Mouse (Mus musculus) midbrain, embryonic 16.5 days (tissue): Measurements from ENCODE around the gene Ccdc88a. TPM values are rescaled to one million over a fixed set of nuclear protein-coding genes. Genes with fewer than 3 reads are reported as not detected.

ENCODE experiments used
- ATAC-seq: fragments of 200-750 bp; cut with Nextera tagmentation; 2 replicates; pipeline ENCODE4 v1.8.0; 2017; ENCODE audit warnings: moderate TSS enrichment
- H3K27ac ChIP-seq: fragments of 300-500 bp; sonication (generic); 2 replicates; pipeline ENCODE4 v1.5.1; 2014; ENCODE audit warnings: mild to moderate bottlenecking, low read length, mixed read lengths
- H3K27me3 ChIP-seq: fragments of 300-500 bp; sonication (generic); 2 replicates; pipeline ENCODE4 v1.6.1; 2014; ENCODE audit warnings: low read depth, low read length, mixed read lengths; ENCODE audit not compliant: control insufficient read depth, insufficient read depth
- H3K36me3 ChIP-seq: fragments of 300-500 bp; sonication (generic); 2 replicates; pipeline ENCODE4 v1.6.1; 2014; ENCODE audit warnings: mild to moderate bottlenecking, low read length, moderate library complexity, mixed read lengths; ENCODE audit not compliant: control insufficient read depth, insufficient read depth
- H3K4me1 ChIP-seq: fragments of 300-500 bp; sonication (generic); 2 replicates; pipeline ENCODE4 v1.6.1; 2014; ENCODE audit warnings: mild to moderate bottlenecking, low read length, mixed read lengths; ENCODE audit not compliant: control insufficient read depth, insufficient read depth
- H3K4me2 ChIP-seq: fragments of 300-500 bp; sonication (generic); 2 replicates; pipeline ENCODE4 v1.6.1; 2014; ENCODE audit warnings: mild to moderate bottlenecking, low read length, mixed read lengths
- H3K4me3 ChIP-seq: fragments of 300-500 bp; sonication (generic); 2 replicates; pipeline ENCODE4 v1.5.1; 2014; ENCODE audit warnings: low read depth, mild to moderate bottlenecking, low read length, moderate library complexity, mixed read lengths
- H3K9ac ChIP-seq: fragments of 300-500 bp; sonication (generic); 2 replicates; pipeline ENCODE4 v1.6.1; 2014; ENCODE audit warnings: low read depth, low read length, mixed read lengths
- H3K9me3 ChIP-seq: fragments of 300-500 bp; sonication (generic); replicated peaks from 2 replicates; pipeline ENCODE4 v1.6.1; 2014; ENCODE audit warnings: mild to moderate bottlenecking, low read length, mixed read lengths; ENCODE audit not compliant: control insufficient read depth, poor library complexity, severe bottlenecking
- WGBS: fragments of 180-500 bp; shearing (Covaris S2); extraction: QIAGEN DNeasy Blood & Tissue Kit; methylation state at CpG from one replicate; pipeline ENCODE4 v1.1.7; 2014; 5-methylcytosine and 5-hydroxymethylcytosine counted together
- polyA plus RNA-seq: library from polyadenylated mRNA; unstranded; fragments of >200 nt; fragmentation: Nextera tagmentation; extraction: Ambion mirVana; gene quantifications from 2 replicates; pipeline ENCODE4 v1.2.1, GENCODE M21; 2015

Ccdc88a gene
- polyA plus RNA-seq, 1 experiment from 2014 or later = 70.1 TPM

DNA sequence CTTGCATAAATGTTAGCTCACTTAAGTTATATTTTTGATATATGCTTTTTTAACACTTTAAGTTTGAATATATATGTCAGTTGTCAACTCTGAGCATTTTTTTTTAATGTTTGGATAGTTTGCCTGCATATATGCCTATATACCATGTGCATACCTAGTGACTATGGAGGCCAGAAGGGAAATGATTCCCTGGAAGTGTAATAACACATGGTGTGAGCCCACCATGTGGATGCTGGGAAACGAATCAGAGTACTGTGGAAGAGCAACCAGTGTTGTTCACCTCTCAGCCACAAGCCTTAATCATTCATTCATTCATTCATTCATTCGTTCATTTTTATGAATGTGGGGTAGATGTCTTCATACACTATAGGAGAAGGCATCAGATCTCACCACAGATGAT is 26.9 kb downstream of the Ccdc88a start:
- Histone ChIP-seq H3K27ac (no peak overlapping the region), H3K4me3 (no peak overlapping the region), H3K4me1 (no peaks in the 10 kb centered on the region), H3K9ac (no peak overlapping the region), H3K36me3 (no peaks in the 10 kb centered on the region), H3K27me3 (no peaks in the 10 kb centered on the region), H3K9me3 (no peaks in the 10 kb centered on the region), H3K4me2 (no peak overlapping the region)
- 91% methylated on average over 2 of the region's 2 CpGs for WGBS
- no peak for ATAC-seq

DNA sequence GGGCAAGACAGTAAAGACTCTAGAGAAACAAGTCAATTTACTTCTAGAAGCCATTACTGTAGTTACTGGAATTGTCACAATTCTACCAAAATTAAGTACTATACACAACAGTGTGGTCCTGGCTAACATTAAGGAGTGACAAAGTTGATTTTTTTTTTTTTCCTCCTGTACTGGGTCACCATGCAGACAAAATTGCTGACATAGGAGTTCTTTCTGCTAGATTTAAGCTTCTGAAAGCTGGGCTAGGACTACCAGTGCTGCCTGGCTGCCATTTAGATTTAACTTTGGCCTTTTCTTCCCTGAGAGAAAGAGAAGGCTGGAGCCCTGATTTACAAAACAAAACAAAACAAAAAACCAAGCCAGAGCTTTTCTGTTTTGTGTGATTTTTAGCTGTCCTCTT is 32.8 kb downstream of the Ccdc88a start:
- Histone ChIP-seq H3K9ac (no peak overlapping the region), H3K9me3 (no peaks in the 10 kb centered on the region), H3K4me3 (no peak overlapping the region), H3K4me2 (no peak overlapping the region), H3K4me1 (no peaks in the 10 kb centered on the region), H3K27ac (no peak overlapping the region), H3K27me3 (no peaks in the 10 kb centered on the region), H3K36me3 (0 out of 2 replicates have a peak, but pooled peaks cover 2% of the 10 kb centered on the region)
- ATAC-seq = no peak

GRCm38 (mm10) chr11:29423496-29423895 is 50.0 kb downstream of the Ccdc88a start:
- H3K9me3 ChIP-seq = no peaks in the 10 kb centered on the region
- ATAC-seq = no peak
- WGBS = 97% methylated on average over 3 of the region's 3 CpGs

DNA sequence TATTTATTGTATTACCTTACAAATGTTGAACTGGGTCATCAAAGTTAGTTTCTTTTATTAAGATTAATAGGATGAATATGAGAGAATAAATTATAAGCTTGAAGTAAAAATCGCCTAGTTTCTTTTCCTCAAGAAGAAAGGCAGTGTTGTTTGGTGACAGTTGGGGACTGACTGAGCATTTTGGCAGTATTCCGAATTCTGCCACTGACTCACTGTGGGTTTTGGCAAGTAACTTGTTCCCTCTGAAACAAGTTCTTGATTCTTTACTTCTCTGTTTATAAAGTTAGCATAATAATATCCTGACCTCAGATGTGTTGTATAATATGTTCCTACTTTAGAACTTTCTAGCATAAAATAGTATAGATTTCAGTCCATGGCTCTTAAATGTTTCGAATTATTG is 55.3 kb downstream of the Ccdc88a start:
- WGBS = 80% methylated on average over 3 of the region's 3 CpGs
- no peaks in the 10 kb centered on the region for H3K27me3 ChIP-seq
- H3K4me1 ChIP-seq = no peaks in the 10 kb centered on the region
- no peak overlapping the region for H3K9ac ChIP-seq
- no peaks in the 10 kb centered on the region for H3K9me3 ChIP-seq
- no peak for ATAC-seq
- H3K4me3 ChIP-seq = no peak overlapping the region
- H3K4me2 ChIP-seq = no peak overlapping the region
- peaks cover 21% of the 10 kb centered on the region for H3K36me3 ChIP-seq
- no peak overlapping the region for H3K27ac ChIP-seq

More at GRCm38 (mm10) chr11:29423496-29423895, 50.0 kb downstream of the Ccdc88a start:
- Histone ChIP-seq H3K27me3 (no peaks in the 10 kb centered on the region), H3K9ac (no peak overlapping the region), H3K36me3 (peaks cover 6% of the 10 kb centered on the region; the same call in 1 of the 2 replicates), H3K4me3 (no peak overlapping the region), H3K4me1 (no peaks in the 10 kb centered on the region), H3K27ac (no peak overlapping the region), H3K4me2 (no peak overlapping the region)

- no peaks in the 10 kb centered on the region for H3K4me1 ChIP-seq
- no peak overlapping the region for H3K4me2 ChIP-seq
- no peak overlapping the region for H3K27ac ChIP-seq
- ATAC-seq = no peak
- no peaks in the 10 kb centered on the region for H3K9me3 ChIP-seq
- no peak overlapping the region for H3K9ac ChIP-seq
- no peak overlapping the region for H3K4me3 ChIP-seq
- 93% methylated on average over 1 of the region's 1 CpGs for WGBS
- H3K27me3 ChIP-seq = no peaks in the 10 kb centered on the region
- peaks cover 15% of the 10 kb centered on the region for H3K36me3 ChIP-seq
Observed at GRCm38 (mm10) chr11:29431011-29431410, 57.6 kb downstream of the Ccdc88a start.

DNA sequence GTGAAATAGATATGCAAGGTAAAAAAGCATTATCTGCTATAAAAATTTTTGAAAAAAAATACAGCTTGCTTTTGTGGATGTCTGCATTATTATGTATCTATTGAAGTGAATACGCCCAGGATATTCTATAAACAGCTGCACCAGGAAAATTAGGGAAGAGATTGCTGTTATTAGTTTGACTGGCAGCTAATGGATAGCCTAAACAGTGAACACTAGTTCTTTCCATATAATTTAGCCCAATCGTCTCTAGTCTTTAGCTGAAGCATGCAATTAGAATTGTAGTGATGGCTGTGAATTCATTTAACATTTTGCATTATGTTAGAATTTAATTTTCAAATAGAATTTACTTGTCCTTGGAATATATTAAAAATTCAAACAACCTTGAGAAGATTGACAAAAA is 75.3 kb downstream of the Ccdc88a start:
- Histone ChIP-seq H3K27ac (no peak overlapping the region), H3K9me3 (no peaks in the 10 kb centered on the region), H3K4me3 (no peak overlapping the region), H3K4me1 (no peaks in the 10 kb centered on the region), H3K4me2 (no peak overlapping the region), H3K27me3 (no peaks in the 10 kb centered on the region), H3K36me3 (peaks cover 7% of the 10 kb centered on the region; the same call in 1 of the 2 replicates), H3K9ac (no peak overlapping the region)
- 81% methylated on average over 2 of the region's 2 CpGs for WGBS
- ATAC-seq = no peak

DNA sequence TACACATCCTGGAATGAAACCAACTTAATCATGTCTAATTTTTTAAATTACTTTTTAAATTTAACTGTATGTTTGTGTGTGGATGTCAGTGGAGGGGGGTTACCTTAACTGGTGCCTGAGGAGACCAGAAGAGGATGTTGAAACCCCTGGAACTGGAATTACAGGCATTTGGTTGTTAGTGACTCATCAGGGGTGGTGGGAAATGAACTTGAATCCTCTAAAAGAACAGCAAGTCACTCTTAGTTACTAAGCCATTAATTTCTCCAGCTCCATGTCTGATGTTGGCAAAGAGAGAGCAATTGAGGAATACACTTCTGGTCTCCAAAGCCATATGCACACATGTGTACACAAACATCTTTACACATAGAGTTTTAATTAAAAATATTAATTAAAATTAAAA is 101.2 kb downstream of the Ccdc88a start:
- no peaks in the 10 kb centered on the region for H3K4me1 ChIP-seq
- no peak overlapping the region for H3K4me2 ChIP-seq
- H3K27ac ChIP-seq = no peak overlapping the region
- no peaks in the 10 kb centered on the region for H3K27me3 ChIP-seq
- H3K9me3 ChIP-seq = no peaks in the 10 kb centered on the region
- no peak overlapping the region for H3K4me3 ChIP-seq
- H3K9ac ChIP-seq = no peak overlapping the region
- peaks cover 17% of the 10 kb centered on the region for H3K36me3 ChIP-seq
- no peak for ATAC-seq

GRCm38 (mm10) chr11:29493135-29493534 is 119.7 kb downstream of the Ccdc88a start:
- Histone ChIP-seq H3K4me1 (no peaks in the 10 kb centered on the region), H3K4me2 (no peak overlapping the region), H3K9ac (no peak overlapping the region), H3K36me3 (peaks cover 18% of the 10 kb centered on the region), H3K4me3 (no peak overlapping the region), H3K9me3 (no peaks in the 10 kb centered on the region), H3K27me3 (no peaks in the 10 kb centered on the region), H3K27ac (no peak overlapping the region)
- no peak for ATAC-seq
- WGBS = 96% methylated on average over 1 of the region's 1 CpGs

DNA sequence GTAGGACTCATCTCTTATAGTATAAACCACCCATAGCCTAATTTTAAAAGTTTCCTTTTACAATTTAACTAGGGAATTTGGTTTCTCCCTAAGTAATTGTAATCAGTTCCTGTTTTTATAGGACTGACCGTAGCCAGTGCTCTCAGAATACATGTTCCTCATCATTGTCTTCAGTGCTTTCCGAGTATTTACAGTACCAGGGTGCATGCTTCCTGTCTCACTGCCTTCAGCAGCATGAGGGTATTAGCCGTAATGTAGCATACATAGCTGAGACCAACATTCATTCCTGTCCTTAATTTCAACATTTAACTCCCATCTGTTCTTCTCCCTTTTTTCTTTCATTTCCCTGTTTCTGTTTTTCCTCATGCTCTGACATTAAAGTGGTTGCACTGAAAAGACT is 123.5 kb downstream of the Ccdc88a start:
- 89% methylated on average over 3 of the region's 3 CpGs for WGBS

More for the DNA sequence above, 123.5 kb downstream of the Ccdc88a start:
- Histone ChIP-seq H3K4me2 (no peak overlapping the region), H3K36me3 (peaks cover 26% of the 10 kb centered on the region), H3K4me1 (no peaks in the 10 kb centered on the region), H3K4me3 (no peak overlapping the region), H3K27me3 (no peaks in the 10 kb centered on the region), H3K9me3 (no peaks in the 10 kb centered on the region), H3K9ac (no peak overlapping the region), H3K27ac (no peak overlapping the region)
- ATAC-seq = no peak
